Comparison of ENCODE assay signal across 12 mouse cellular contexts in the genomic region with DNA sequence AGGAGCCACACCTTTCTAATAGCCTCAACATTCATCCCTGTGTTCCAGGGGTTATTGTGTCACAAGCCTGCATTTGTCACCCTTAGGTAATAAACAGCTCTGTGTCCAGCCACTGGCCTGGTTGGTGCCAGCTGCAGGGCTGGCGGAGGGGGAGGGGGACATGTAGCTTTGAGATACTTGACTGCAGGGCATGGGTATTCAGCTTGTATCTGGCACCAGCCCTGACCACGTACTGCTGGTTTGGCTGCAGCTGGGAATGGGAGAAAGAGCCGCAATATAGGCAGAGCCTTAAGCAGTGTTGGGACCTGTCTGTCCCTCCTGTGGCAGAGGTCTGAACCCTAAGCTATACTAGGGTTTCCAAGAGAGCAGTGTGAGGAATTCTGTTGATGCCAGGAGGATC. TPM values are rescaled to one million over a fixed set of nuclear protein-coding genes. Genes with fewer than 3 reads are reported as not detected.
DNase-seq lines count a peak whose midpoint lies in the region; ATAC-seq and TF ChIP-seq lines count a peak whose summit lies in the region.
"Had no signal": no experiment of that assay in that cellular context is flagged by ENCODE, and none has a peak within 500 bp of the region (broad histone marks: within the 10 kb centered on the region; RNA-seq: fewer than 3 reads in every experiment).

No protein-coding gene starts in this region.

- TF ChIP-seq CTCF in left cerebral cortex, adult 2 months (IDR thresholded peaks at IDR 0.05), result no peak
- TF ChIP-seq CTCF in Patski (IDR thresholded peaks at IDR 0.05), result no peak

- no peak for DNase-seq in heart, postnatal 4 days
- no peak for DNase-seq in left cerebral cortex, adult 2 months (ENCODE audit: extremely low spot score in 1 of 2, low spot score in 2 of 2)
- DNase-seq in left cerebral cortex, adult 18-20 months (ENCODE audit: low spot score in 2 of 2), result no peak
- DNase-seq in Patski (ENCODE audit: low read depth, low spot score), result no peak
- DNase-seq: thymus, adult 18-20 months had no signal

- peak overlapping the region; percentile 48 for H3K27ac ChIP-seq in heart, embryonic 15.5 days
- H3K27ac ChIP-seq in left cerebral cortex, adult 2 months, result peak overlapping the region; percentile 19; the same call in 1 of the 2 replicates
- 0 out of 2 replicates have a peak overlapping the region, but pooled peaks have one; percentile 4 for H3K27ac ChIP-seq in kidney, embryonic 16.5 days (ENCODE audit: low read length)

- H3K4me3 ChIP-seq in heart, embryonic 15.5 days, result no peak overlapping the region
- no peak overlapping the region for H3K4me3 ChIP-seq in left cerebral cortex, adult 2 months
- H3K4me3 ChIP-seq in kidney, embryonic 16.5 days (ENCODE audit: low read length), result no peak overlapping the region
- H3K4me3 ChIP-seq: forebrain, embryonic 10.5 days; myocyte had no signal

- no peak overlapping the region for H3K4me2 ChIP-seq in heart, embryonic 15.5 days
- no peak overlapping the region for H3K4me2 ChIP-seq in kidney, embryonic 16.5 days (replicated peaks; ENCODE audit: low read depth, low read length)
- H3K4me2 ChIP-seq: liver, embryonic 11.5 days had no signal

- in situ Hi-C loops in Patski (cut with MboI; ENCODE audit: low pct_unique_long_range_greater_than_20kb), result no loop called here

- WGBS in heart, embryonic 15.5 days, result 78% methylated on average over 3 of the region's 3 CpGs
- 87% methylated on average over 3 of the region's 3 CpGs for WGBS in kidney, embryonic 16.5 days

- CTCF ChIA-PET in Patski (lab: Charles Lee), result interaction anchor here (0.8 to 1.8 kb wide), 4 partner anchors 10 to 86 kb away, joined by 3 to 8 read pairs (median 4); no protein-coding TSS in a partner anchor

- H3K27me3 ChIP-seq in heart, embryonic 15.5 days, result no peaks in the 10 kb centered on the region
- H3K27me3 ChIP-seq in Patski, result no peaks in the 10 kb centered on the region
- no peaks in the 10 kb centered on the region for H3K27me3 ChIP-seq in kidney, embryonic 16.5 days (ENCODE audit: insufficient read depth, low read length)

- no peak for ATAC-seq in heart, embryonic 15.5 days (replicated peaks; ENCODE audit: insufficient number of reproducible peaks, insufficient read depth, low FRiP score, low read depth)
- peak; percentile 31 for ATAC-seq in Patski
- no peak for ATAC-seq in kidney, embryonic 16.5 days (ENCODE audit: low FRiP score, low TSS enrichment)
- no peak for ATAC-seq in erythroblast, adult 5-6 weeks (replicated peaks; ENCODE audit: low FRiP score, poor library complexity, severe bottlenecking)
- ATAC-seq: inflammation-experienced regulatory T-cells, adult 6 months had no signal

- no peaks in the 10 kb centered on the region for H3K9me3 ChIP-seq in heart, embryonic 15.5 days (replicated peaks)
- no peaks in the 10 kb centered on the region; the same call in 1 of the 2 replicates for H3K9me3 ChIP-seq in kidney, embryonic 16.5 days (ENCODE audit: low read length)

- POLR2A ChIA-PET in Patski (lab: Charles Lee), result no interaction called here

- H3K9ac ChIP-seq in heart, embryonic 15.5 days, result no peak overlapping the region
- no peak overlapping the region for H3K9ac ChIP-seq in kidney, embryonic 16.5 days (replicated peaks; ENCODE audit: low read length)

- peaks cover 15% of the 10 kb centered on the region for H3K36me3 ChIP-seq in heart, embryonic 15.5 days
- H3K36me3 ChIP-seq in kidney, embryonic 16.5 days (ENCODE audit: insufficient read depth, low read length), result peaks cover 21% of the 10 kb centered on the region

- intact Hi-C loops in left cerebral cortex, adult 2 months (cut with DNase I), result no loop called here

- peaks cover 20% of the 10 kb centered on the region for H3K4me1 ChIP-seq in heart, embryonic 15.5 days (replicated peaks)
- peaks cover 20% of the 10 kb centered on the region for H3K4me1 ChIP-seq in kidney, embryonic 16.5 days (ENCODE audit: insufficient read depth, low read length)

RNA-seq across cellular contexts. Expression of a gene that starts 51.4 kb away (rescaled TPM):
- 7.1 and 11.1 TPM in 2 replicates for polyA plus RNA-seq in heart, embryonic 15.5 days (2015; fragmentation: Nextera tagmentation; extraction: Ambion mirVana)
- 10 to 100 TPM; 29.5 TPM for total RNA-seq in heart, postnatal 4 days (2021)
- total RNA-seq in left cerebral cortex, adult 2 months (2021), result 10 to 100 TPM; 15.0 to 15.2 TPM
- 10 to 100 TPM; 12.6 to 14.5 TPM for total RNA-seq in left cerebral cortex, adult 18-20 months (2021)
- polyA plus RNA-seq in Patski (2021), result 73.4 TPM
- polyA plus RNA-seq in kidney, embryonic 16.5 days (2015; fragmentation: Nextera tagmentation; extraction: Ambion mirVana), result 23.0 and 24.8 TPM in 2 replicates
- total RNA-seq in erythroblast, adult 5-6 weeks (2015; ENCODE audit: low replicate concordance), result 6.1 TPM in 2 replicates
- total RNA-seq in erythroblast, adult 5-6 weeks (2017; ENCODE audit: low replicate concordance), result 5.0 and 7.3 TPM in 2 replicates
